Mouse (Mus musculus): Measurements from ENCODE around the gene Plekhh3. TPM values are rescaled to one million over a fixed set of nuclear protein-coding genes. Genes with fewer than 3 reads are reported as not detected.
"Not testable (repeated sequence)": the region's sequence is repeated elsewhere in the genome, so short reads cannot be mapped to it uniquely, and the experiment has no call there.

Gene Plekhh3
- polyA plus RNA-seq, 1 experiment: 67.6 TPM

DNA sequence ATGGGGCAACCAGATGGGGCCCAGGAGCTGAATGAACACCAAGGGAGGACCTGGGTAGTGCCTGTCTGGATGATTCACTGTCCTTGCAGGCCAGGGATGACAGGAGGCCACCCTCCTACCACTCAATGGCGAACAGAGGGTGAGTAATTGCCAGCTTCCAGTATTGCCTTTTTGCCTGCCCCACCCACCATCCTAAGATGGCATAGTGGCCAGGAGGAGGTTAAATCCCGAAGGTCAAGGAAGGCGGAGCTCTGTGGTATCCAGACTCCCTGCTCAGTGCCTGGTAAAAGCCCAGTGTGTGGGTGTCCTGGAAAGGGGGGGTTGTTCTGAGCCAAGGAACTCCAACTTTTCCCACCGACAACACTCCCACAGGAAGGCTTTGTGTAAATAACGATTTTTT is 8.8 kb downstream of the Plekhh3 start:
- WGBS: 30% methylated on average over 5 of the region's 5 CpGs
- TF ChIP-seq CTCF (IDR thresholded peaks at IDR 0.05; ENCODE audit: borderline replicate concordance, insufficient read depth, low read depth, low read length) (no peak), POLR2A (IDR thresholded peaks at IDR 0.05; ENCODE audit: borderline replicate concordance, insufficient read depth, low read length) (no peak)
- Histone ChIP-seq H3K27ac (ENCODE audit: insufficient read depth, low read length) (peak overlapping the region; percentile 35; the same call in 1 of the 2 replicates), H3K4me3 (replicated peaks; ENCODE audit: insufficient read depth, low read depth, low read length) (no peak overlapping the region), H3K27me3 (ENCODE audit: control insufficient read depth, insufficient read depth, low read length) (no peaks in the 10 kb centered on the region), H3K4me1 (ENCODE audit: control insufficient read depth, insufficient read depth, low read length) (peaks cover 22% of the 10 kb centered on the region)
- DNase-seq: no peak

DNA sequence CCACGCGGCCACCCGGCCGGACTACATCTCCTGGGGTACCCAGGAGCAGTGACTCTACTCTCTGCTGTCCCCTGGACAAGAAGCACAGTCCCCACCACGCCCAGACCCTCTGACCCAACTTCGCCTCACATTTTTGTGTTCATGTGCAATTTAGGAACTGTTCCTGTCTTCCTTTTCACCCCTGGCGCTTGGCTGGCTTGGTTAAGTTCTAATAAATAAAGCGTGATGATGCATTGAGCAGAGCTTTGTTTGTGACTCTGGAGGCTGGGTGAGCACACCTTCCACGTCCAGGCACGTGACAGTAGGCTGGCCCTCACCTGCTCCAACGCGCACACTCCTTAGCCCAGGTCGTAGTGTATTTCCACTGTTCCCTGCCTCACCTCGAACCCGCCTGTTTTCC is 9.6 kb downstream of the Plekhh3 start:
- no peak overlapping the region for H3K27ac ChIP-seq (ENCODE audit: insufficient read depth, low read length)
- no peak for DNase-seq
- H3K4me3 ChIP-seq (replicated peaks; ENCODE audit: insufficient read depth, low read depth, low read length): no peak overlapping the region
- H3K27me3 ChIP-seq (ENCODE audit: control insufficient read depth, insufficient read depth, low read length): no peaks in the 10 kb centered on the region
- TF ChIP-seq CTCF (IDR thresholded peaks at IDR 0.05; ENCODE audit: borderline replicate concordance, insufficient read depth, low read depth, low read length): no peak
- TF ChIP-seq POLR2A (IDR thresholded peaks at IDR 0.05; ENCODE audit: borderline replicate concordance, insufficient read depth, low read length): no peak
- peaks cover 22% of the 10 kb centered on the region for H3K4me1 ChIP-seq (ENCODE audit: control insufficient read depth, insufficient read depth, low read length)
- 89% methylated on average over 15 of the region's 15 CpGs for WGBS

DNA sequence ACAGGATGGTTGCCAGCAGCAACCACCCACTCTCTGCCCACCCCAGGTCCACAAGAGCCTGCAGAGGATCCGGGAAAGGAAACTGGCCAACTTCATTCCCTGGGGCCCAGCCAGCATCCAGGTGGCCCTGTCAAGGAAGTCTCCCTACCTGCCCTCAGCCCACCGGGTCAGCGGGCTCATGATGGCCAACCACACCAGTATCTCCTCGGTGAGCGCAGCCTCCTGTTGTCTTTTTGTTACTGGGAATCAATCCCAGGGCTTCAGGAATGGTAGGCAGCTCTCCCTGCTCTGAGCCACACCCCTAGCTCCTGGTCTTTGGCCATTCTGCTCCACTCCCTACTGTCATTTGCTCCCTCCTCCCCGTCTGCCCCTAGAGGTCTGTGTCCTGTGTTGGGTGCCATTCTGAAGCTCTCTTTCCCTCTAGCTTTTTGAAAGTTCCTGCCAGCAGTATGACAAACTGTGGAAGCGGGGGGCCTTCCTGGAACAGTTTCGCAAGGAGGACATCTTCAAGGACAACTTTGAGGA is 10.1 kb downstream of the Plekhh3 start:
- not testable (repeated sequence) for H3K27ac ChIP-seq (ENCODE audit: insufficient read depth, low read length); H3K27me3 ChIP-seq (ENCODE audit: control insufficient read depth, insufficient read depth, low read length); H3K4me3 ChIP-seq (replicated peaks; ENCODE audit: insufficient read depth, low read depth, low read length); DNase-seq
- 36% methylated on average over 8 of the region's 8 CpGs for WGBS
- peaks cover 22% of the 10 kb centered on the region for H3K4me1 ChIP-seq (ENCODE audit: control insufficient read depth, insufficient read depth, low read length)

DNA sequence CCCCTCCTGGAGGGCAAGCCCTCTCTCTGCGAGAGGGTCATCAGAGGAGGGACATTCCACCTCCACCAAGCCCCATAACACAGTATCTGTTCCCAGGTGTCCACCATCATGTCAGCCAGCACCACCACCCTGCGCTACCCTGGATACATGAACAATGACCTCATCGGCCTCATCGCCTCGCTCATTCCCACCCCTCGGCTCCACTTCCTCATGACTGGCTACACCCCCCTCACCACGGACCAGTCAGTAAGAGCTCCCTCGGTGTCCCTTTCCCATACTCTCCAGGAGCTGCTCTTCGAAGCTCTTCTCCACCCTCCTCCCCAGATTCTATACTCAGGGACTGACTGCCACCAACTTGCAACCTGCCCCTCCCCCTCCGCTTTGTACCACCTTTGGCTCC is 11.0 kb downstream of the Plekhh3 start:
- not testable (repeated sequence) for H3K27ac ChIP-seq (ENCODE audit: insufficient read depth, low read length); H3K27me3 ChIP-seq (ENCODE audit: control insufficient read depth, insufficient read depth, low read length); H3K4me3 ChIP-seq (replicated peaks; ENCODE audit: insufficient read depth, low read depth, low read length); DNase-seq
- 79% methylated on average over 10 of the region's 10 CpGs for WGBS
- H3K4me1 ChIP-seq (ENCODE audit: control insufficient read depth, insufficient read depth, low read length): peaks cover 22% of the 10 kb centered on the region

DNA sequence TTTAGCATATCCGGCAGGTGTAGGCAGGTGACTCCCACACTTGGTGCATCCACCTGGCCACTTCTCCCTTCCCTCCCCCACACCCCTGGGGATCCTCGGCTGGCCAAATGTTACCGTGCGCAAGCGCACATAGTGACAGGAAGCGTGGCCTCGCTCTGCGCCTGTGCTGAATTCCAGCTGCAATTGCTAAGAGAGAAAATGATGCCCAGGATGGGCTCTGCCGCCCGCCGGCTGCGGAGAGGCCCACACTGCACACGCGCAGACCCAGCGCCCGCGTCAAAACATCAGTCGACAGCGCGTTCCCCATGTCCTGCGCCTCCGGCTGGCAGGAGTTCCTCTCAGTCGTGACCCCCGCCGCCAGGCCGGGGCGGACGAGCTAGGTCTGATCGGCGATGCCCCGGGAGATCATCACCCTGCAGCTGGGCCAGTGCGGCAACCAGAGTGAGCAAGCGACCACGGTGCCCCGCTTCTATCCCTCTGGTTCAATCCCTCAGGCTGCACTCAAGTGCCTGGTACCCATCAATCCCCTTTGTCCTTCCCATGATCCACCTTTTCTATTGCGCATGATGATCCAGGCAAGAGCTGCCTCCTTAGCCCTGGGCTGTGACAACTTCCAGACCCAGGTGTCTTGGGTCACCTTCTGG is 15.3 kb downstream of the Plekhh3 start, which contains the start of gene Tubg2:
TSS of gene Tubg2 (plus strand) at position 180 of the 644 bp plus-strand sequence.
- H3K4me3 ChIP-seq (replicated peaks; ENCODE audit: insufficient read depth, low read depth, low read length): peak within 1 kb of the TSS; percentile 62
- H3K27me3 ChIP-seq (ENCODE audit: control insufficient read depth, insufficient read depth, low read length): no peaks in the 10 kb centered on the region
- H3K27ac ChIP-seq (ENCODE audit: insufficient read depth, low read length): peak within 1 kb of the TSS; percentile 79
- no peaks in the 10 kb centered on the region; the same call in 1 of the 2 replicates for H3K4me1 ChIP-seq (ENCODE audit: control insufficient read depth, insufficient read depth, low read length)
- DNase-seq: peak; percentile 86
- under 1% methylated on average over 36 of the region's 36 CpGs for WGBS
- TF ChIP-seq POLR2A (IDR thresholded peaks at IDR 0.05; ENCODE audit: borderline replicate concordance, insufficient read depth, low read length): peak; percentile 54; the same call in 1 of the 2 replicates
- TF ChIP-seq CTCF (IDR thresholded peaks at IDR 0.05; ENCODE audit: borderline replicate concordance, insufficient read depth, low read depth, low read length): no peak

DNA sequence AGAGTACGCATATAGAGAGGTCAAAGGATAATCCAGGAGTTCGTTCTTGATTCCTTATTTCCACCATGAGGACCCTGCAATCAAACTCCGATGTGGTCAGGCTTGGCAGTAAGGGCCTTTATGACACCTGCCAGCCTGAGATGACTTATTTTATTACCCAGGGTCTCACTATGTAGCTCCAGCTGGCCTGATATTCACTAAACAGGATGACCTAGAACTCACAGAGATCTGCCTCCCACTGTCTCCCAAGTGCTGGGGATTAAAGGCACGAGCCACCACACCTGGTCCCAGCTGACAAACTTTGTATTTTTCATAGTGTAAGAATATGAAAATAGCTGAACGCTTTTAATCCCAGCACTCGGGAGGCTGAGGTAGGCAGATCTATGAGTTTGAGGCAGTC is 16.0 kb downstream of the Plekhh3 start:
- WGBS: 57% methylated on average over 6 of the region's 6 CpGs
- peak overlapping the region; percentile 6; the same call in 1 of the 2 replicates for H3K27ac ChIP-seq (ENCODE audit: insufficient read depth, low read length)
- no peak overlapping the region for H3K4me3 ChIP-seq (replicated peaks; ENCODE audit: insufficient read depth, low read depth, low read length)

DNA sequence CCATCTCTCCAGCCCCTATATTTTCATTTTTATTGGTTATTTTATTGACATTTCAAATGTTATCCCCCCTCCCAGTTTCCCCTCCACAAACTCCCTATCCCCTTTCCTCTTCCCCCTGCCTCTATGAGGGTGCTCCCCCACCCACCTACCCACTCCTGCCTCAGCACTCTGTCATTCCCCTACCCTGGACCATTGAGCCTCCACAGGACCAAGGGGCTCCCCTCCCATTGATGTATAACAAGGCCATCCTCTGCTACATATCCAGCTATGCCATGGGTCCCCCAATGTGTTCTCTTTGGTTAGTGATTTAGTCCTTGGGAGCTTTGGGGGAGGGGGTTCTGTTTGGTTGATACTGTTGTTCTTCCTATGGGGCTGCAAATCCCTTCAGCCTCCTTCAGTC is 16.5 kb downstream of the Plekhh3 start:
- no peak for DNase-seq
- TF ChIP-seq POLR2A (IDR thresholded peaks at IDR 0.05; ENCODE audit: borderline replicate concordance, insufficient read depth, low read length): no peak
- TF ChIP-seq CTCF (IDR thresholded peaks at IDR 0.05; ENCODE audit: borderline replicate concordance, insufficient read depth, low read depth, low read length): no peak
- Histone ChIP-seq H3K27me3 (ENCODE audit: control insufficient read depth, insufficient read depth, low read length) (no peaks in the 10 kb centered on the region), H3K27ac (ENCODE audit: insufficient read depth, low read length) (no peak overlapping the region), H3K4me3 (replicated peaks; ENCODE audit: insufficient read depth, low read depth, low read length) (no peak overlapping the region), H3K4me1 (ENCODE audit: control insufficient read depth, insufficient read depth, low read length) (no peaks in the 10 kb centered on the region; the same call in 1 of the 2 replicates)

More for the DNA sequence above, 16.0 kb downstream of the Plekhh3 start:
- no peak for DNase-seq
- TF ChIP-seq CTCF (IDR thresholded peaks at IDR 0.05; ENCODE audit: borderline replicate concordance, insufficient read depth, low read depth, low read length): no peak
- Histone ChIP-seq H3K4me1 (ENCODE audit: control insufficient read depth, insufficient read depth, low read length) (no peaks in the 10 kb centered on the region; the same call in 1 of the 2 replicates), H3K27me3 (ENCODE audit: control insufficient read depth, insufficient read depth, low read length) (no peaks in the 10 kb centered on the region)

DNA sequence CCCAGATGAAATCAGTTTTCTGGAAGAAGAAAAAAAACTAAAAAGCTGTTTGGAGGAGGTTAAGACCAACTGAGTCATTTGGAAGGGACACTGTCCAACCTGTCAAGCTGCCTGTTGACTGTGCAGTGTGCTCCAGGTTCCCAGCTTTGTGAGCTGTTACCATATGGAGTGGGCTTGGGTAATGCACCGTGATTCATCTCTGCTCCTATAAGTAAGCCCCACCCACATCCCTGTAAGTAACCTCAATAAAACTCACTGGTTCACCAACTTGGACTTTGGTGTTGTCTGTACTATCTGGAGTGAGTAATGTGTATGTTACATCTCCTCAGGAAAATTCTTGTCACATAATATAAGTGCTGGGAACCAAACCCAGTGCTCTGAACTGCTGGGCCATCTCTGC is 18.3 kb downstream of the Plekhh3 start:
- no peak overlapping the region for H3K4me3 ChIP-seq (replicated peaks; ENCODE audit: insufficient read depth, low read depth, low read length)
- WGBS: 59% methylated on average over 1 of the region's 1 CpGs
- TF ChIP-seq POLR2A (IDR thresholded peaks at IDR 0.05; ENCODE audit: borderline replicate concordance, insufficient read depth, low read length): no peak
- TF ChIP-seq CTCF (IDR thresholded peaks at IDR 0.05; ENCODE audit: borderline replicate concordance, insufficient read depth, low read depth, low read length): no peak
- H3K27me3 ChIP-seq (ENCODE audit: control insufficient read depth, insufficient read depth, low read length): no peaks in the 10 kb centered on the region
- no peaks in the 10 kb centered on the region; the same call in 1 of the 2 replicates for H3K4me1 ChIP-seq (ENCODE audit: control insufficient read depth, insufficient read depth, low read length)
- DNase-seq: no peak
- H3K27ac ChIP-seq (ENCODE audit: insufficient read depth, low read length): no peak overlapping the region
